Mouse (Mus musculus) kidney, adult 11 months (tissue): ENCODE measurements at regions not wholly inside any gene's neighbourhood (a gene's known extent, or its start where the extent isn't known, plus 50 kb on each side); places are given as distances from the start of the nearest gene placed in this dataset.
A peak's percentile ranks its signal among the peaks of the same experiment; 100 is the strongest.

Experiments used
- DNase-seq: peaks from one replicate; pipeline ENCODE4 v3.0.0; 2022

DNA sequence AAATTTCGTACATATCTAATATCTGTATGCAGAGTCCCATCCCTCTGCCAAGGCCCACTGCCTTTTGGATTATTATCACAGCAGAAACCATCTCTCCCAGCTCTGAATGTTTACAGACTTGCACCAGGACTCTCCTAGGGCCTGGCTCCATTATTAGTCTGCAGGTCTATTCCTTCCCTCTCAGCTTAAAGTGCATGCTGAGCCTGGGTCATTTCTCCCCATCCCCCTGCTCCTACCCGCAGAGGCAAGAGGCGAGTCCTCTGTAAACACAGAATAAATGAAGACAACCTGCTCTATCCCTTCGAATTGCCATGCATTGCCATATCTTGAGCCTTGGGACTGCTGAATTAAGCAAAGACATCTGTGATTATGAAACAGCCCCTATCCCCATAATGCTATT lies 362.6 kb upstream of the Cdh11 start:
- DNase-seq: no peak

DNA sequence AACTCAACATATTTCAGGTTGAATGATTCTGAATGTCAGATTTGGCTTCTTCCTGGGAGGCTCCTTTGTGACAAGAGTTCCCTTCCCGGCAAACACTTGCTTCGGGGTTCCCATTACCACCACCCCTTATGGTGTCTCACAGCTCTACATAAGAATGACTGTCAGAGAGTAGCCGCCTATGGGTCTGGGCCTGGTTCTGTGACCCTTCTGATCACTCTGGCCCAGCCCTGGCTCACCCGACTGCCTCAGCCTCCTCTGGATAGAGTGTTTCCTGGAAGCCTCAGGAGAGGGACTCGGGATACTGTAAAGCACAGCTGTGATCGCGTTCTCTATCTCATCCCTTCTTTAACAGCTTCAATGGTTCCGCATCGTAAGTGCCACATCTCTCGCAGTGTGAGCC lies 363.0 kb upstream of the Cdh11 start:
- no peak for DNase-seq

DNA sequence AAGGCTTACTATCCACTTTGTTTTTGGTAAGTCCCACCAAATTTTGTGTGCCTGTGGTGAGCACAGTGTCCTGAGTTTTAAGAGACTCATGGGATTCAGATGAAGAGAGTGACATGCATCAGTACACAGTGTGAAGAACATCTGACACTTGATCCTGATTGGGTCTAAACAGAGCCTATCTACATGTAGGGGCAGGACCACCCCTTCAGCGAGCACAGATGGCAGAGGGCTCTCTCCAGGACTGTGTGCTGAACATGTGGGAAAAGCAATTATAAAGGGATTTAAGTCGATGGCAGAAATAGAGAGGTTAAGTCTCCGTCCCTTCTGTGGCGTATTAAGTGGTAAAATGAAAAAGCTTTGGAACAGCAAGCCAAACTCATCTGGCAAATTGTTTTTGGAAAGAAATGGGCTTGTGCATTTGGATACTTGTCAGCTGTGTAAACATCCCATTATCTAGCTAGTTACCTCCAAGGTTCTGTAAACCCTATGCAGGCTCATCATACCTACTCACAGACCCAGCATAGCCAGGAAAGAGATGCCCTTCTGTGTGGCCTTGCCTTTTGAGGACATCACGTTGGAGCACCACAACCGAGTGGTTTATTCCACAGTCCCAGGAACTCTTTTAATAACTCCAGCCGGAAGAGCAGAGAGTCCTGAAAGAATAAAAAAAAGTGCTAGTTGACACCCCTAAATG lies 381.3 kb upstream of the Cdh11 start:
- DNase-seq: no peak

DNA sequence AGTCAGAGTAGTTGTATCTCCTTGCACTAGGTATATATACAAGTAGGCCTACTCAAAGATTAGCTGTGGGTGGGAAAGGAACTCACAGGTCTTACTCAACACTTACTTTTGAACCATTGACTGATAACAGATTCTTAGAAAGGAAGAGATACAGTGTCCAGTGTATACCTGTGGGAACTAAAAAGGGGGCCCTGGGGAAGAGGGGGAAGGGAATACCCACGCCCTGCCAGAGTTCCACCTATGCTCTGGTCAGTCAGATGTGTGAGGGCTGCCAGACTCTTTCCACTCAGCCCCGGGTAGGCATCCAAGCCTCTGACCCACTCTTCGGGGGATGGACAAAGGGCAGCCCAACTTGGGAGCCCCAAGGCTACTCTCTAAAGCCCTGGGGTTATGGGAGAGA lies 387.9 kb upstream of the Cdh11 start:
- no peak for DNase-seq

DNA sequence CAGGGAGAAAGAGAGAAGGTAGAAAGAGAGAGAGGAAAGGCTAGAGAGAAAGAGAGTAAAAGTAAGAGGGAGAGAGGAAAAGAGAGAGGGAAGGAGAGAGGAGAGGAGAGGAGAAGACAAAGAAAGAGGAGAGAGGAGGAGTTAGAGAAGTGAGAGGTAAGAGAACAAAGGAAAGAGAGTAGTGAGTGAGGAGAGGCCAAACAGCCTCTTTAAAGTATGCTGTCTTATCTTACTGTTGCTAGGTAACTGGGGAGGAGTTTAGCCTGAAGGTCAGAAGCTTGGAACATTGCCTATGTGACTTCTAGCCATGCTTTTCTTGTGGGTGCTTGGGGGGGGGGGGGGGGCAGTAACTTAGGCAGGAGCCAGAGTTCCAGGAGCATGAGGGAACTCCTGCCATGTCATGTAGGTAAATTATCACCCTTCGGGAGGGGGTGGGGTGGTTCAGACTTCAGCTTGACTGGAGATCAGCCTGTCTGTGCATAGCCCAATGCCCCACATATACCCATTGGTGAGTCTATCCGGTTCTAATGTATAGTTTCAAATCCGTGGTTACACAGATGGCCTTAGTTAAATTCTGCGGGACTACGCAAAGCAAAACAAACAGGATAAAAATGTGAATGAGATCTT lies 388.5 kb upstream of the Cdh11 start:
- DNase-seq: no peak

DNA sequence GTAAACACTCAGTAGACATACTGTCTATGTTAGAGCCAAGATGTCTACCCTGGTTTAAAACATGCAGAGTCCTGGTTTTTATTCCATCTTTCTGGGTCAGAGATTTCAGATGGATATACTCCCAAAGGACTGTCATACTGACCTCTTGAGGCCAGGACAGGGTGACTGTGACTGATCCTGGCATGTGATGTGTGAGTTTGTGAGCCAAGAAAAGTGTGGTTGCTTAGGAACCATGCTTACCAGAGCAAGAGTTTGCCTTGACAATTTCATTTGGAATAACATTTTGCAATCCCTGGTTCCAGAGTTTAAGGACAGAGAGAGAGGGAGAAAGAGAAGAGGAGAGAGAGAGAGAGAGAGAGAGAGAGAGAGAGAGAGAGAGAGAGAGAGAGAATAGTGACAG lies 395.2 kb upstream of the Cdh11 start:
- DNase-seq: peak; percentile 3

DNA sequence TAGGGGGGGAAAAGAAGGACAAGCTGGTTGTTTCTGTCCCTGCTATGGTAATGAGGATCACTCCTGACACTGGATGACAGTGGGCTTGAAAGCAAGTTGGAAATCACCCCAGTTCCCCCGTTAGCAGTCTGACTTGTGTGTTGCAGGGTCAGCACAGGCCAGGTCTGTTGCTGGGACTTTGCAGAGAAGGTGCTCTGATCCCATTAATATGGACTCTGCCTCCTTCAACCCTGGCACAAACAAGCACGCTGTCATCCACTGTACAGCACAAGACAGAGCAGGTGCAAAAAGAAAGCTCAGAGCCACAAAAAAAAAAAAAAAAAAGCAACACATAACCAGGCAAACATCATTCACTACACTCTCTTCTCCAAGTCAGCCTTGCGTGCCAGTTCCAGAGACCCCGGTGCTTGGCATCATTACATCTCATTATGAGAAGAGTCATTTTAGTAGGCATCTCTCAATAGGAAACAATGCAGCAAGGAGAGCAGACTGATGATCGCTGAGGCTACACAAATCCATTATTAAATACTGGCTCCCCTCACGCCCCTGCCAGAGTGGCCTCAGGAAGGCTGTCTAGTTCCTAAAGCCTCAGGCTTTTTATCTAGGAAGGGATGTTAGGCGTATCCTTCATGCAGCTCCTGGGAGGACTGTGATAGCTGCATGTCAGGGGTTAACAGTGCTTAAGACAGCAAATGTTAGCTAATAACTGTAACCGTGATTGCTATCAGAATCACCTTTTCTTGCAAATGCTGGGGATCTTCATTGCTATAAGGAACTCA lies 403.5 kb upstream of the Cdh11 start:
- no peak for DNase-seq

DNA sequence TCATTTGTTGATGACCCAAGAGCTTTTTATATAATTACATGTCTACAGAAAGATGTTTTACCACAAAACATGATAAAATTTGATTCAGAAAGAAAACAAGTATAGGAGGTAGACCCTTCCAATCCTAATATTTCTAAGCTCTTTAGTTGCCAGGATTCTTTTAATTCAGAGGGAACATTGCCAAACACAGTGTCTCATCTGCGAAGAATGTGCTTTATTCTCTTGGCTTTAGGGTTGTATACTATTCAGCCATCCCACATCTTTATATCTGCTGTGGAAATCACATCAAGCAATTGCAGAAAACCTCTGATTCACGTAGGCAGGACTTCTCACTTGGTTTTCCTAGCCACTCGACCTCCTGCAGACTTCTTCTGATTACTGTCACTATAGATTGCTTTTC lies 412.8 kb upstream of the Cdh11 start:
- DNase-seq: no peak

DNA sequence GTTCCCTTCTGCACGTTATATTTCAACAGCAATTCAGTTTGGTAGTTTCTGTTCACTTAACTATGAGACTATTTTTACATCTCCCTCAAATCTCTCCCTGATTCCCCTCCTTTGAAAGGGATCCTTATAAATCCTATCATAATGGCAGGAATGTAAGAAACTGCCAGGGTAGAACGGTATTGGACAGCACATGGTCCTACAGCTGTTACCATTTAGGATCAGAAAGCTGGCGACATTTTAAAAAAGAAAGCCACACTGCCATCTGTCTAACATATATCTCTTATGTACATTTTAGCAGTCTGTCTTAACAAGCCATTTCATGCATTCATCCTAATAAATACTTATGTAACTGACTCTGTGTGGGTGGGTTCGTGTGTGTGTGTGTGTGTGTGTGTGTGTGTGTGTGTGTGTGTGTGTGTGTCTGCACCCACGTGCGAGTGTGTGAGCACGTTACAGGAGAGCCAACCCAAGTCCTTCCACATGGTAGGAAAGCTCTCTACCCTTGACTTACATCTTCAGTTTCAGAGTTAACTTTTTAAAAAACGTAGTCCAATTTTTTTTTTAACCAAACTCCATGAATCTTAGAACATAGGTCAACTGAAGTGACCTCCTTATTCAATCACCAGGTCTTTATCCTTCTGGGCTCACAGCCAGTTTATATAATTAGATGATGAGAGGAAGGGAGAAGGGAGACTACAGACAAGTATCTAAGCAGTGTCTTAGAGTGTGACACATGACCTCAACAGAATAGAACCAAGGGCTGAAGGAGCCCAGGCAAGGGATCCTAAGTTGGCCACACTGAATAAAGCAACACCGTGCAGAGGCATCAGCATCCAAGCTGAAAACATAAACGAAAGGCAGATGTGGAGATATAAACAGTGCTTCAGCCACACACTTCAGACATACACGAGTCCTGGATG lies 414.5 kb upstream of the Cdh11 start:
- no peak for DNase-seq

DNA sequence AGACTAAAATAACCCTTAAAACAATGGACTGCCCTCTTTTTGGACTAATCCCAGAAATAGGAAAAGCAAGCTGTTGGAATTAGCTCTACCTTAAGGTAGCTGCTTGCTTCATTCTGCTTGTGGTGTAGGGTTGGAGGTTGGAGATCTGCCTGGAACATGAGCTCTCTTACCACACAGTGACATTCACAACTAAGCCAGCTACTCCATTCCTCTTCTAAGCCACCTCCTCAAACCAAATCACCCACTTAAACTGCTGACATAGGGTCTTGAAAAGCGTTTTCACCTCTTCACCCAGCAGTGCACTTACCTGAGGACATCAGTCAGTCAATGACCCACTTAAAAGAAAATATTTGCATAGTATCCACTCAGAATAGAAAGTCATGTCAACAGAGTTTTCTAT lies 418.3 kb upstream of the Cdh11 start:
- DNase-seq: no peak

DNA sequence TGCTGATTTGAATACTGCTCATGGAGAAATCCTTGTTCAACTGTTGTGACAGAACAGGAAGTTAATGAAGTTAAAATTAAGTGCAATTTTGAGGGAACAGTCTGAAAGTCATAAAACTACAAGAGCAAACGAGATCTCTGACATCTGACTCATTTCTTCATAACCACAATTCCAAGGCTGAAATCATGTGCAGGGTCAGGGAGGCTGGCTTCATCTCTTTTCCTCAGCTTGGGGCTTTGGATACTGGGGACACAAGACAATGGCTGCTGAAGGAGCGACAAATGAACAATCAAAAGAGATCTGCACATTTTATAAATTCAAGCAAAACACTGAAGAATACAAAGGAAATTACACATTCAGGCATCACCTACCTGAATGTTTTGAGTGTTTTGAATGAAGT lies 429.2 kb upstream of the Cdh11 start:
- DNase-seq: no peak

DNA sequence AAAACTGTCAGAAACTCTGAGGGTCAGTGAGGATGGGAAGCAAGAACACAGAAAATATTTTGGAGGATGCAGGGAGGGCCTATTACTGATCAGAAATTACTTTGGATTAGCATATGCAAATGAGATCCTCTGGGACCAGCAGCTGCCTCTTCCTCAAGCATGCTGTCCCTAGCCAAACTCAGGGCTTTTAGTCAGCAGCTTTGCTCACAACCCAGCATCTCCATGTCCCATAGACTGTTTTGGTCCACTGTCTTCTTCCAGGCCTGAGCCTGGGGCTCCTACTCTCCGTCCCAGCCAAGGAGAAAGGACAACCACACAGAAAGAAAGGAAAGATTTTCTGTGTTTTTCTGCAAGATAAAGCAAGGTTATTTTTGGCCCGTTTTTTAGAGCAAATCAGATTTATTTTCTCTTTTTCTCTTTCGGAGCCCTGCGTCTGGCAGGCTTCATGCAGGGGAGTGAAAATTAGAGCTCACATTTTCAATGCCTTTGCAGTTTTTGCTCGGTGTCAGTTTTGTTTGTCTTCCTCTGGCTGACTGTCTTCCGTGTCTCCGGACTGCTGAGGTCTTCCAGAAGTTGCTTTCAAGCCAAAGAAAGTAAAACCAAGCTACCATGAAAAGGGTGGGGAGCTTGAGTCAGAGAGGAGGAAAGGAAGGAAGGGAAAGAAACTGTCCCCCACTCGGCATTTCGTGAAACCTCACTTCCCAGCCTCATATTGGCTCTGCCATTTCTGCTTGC lies 445.5 kb upstream of the Cdh11 start:
- peak; percentile 2 for DNase-seq

DNA sequence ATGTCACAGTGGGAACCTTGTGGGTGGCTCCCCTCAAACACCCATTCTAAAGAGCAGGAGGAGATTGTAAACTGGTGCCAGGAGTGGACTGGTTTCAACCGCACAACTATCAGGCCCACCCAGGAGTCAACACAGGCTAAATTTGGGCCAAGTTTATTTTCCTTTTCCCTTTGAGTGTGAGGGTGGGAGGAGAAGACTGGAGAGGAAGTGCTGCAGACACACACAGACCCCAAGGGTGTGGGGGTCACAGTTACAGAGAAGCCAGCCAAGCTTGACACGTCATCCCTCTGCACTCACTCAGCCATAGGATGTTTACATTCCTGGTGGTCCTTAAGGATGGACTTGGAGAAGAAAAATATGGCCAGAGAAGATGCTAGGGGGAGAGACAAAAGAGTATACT lies 448.9 kb upstream of the Cdh11 start:
- DNase-seq: peak; percentile 8

DNA sequence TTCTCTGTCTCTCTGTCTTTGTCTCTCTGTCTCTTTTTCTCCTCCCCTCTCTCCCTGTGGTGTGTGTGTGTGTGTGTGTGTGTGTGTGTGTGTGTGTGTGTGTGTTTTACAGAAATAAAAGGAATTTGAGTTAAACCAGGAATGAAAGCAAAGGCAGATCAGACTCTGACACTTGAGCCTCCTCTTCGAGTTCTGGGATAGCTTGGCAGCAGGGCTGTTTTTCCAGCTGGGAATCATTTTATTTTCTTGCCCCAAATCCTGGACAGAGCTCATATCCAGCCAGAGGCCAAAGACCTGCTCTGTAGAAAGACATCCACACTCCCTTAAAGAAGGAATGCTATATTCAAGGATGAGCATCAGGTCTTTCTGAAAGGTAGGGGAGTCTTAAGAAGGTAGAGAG lies 450.2 kb upstream of the Cdh11 start:
- peak; percentile 9 for DNase-seq

DNA sequence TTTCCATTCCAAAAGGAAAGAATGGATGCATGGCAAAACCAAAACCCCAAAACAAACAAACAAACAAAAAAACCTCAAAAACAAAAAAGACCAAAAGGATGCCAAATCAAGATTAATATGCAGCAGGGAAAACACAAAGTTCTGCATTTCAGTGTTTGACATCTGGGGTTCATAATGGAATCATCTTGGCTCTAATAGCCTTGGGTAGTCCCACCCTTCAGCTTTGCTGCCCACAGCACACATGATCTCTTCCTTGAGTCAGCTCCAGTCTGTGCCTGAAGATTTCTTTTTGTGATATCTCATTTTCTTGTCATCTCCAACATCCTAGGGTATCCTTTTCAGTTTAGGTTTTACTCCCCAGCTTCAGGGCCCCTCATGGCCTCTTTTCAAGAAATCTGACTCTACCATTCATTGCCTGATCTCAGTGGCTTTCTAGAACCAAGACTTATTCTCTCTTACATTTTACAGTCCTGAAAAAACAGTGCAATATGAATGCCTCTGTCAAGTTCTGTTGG lies 453.1 kb upstream of the Cdh11 start:
- DNase-seq: no peak

DNA sequence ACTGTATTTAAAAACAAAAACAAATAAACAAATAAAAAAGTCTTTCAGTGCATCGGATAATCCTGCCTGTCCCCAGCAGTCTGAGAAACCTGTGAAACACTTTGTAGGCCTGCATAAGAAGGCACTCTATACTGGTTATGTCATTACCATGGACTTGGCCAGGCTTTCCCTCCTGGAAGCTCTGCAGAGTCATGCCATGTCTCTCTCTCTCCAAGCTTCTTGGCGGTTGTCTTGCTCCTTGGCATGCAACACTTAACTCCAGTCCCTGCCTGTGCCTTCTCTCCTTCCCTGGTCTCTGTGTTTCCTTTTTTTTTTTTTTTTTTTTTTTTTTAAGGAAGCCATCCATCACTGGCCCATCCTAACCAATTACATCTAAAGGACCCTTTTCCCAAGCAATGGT lies 458.7 kb upstream of the Cdh11 start:
- DNase-seq: no peak

DNA sequence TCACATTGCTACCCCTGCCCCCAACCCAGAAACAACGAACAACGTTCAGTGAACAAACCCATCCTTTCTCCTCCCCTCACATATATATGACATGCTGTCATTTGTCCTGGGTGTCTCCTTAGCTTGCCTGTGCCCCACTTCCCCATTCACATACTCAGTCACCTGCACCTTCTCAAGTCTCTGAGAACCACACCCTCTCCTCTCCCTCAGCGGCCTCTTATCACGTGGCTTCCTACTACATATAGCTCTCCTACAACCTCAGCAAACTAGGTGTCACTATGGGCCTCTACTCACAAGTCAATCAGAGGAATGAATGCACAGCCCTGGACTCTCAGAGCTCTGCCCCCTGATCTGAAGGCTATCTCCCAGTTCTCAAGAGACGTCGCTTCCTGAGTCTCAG lies 459.2 kb upstream of the Cdh11 start:
- DNase-seq: no peak

DNA sequence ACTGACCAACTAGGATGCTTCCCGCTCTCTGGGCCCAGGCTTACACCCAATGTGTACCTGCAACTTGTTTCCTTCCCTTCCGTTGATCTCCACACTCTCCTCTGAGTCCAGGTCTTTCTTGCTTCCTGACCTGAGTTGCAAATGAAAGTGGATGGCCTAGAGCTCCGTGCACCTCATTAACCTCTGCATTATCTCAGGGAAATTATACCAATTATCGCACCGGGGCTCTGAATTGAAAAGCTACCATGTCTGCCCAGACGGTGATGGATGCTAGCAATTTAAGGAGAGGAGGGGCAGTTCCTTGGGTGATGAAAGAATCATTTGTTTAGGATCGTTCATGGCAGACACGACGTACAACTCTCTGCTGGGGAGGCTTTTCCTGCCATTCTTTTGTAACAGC lies 460.4 kb upstream of the Cdh11 start:
- no peak for DNase-seq

DNA sequence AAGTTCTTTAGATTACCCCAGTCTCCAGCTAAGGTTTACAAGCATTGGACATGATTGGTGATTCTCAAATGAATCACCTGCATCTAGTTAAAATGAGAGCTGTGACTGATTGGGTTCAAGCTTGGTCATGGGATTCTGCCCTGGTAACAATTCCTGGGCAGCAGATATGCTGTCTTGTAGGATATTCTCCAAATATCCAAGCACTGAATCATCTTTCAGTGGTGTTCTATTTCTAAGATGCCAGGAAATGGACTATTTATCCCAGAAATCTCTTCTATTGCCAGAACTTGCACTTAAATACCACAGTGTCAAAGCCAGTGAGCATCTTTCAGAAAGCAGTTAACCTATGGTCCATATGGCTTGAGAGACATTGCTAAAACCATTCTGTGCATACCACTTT lies 475.8 kb upstream of the Cdh11 start:
- no peak for DNase-seq

DNA sequence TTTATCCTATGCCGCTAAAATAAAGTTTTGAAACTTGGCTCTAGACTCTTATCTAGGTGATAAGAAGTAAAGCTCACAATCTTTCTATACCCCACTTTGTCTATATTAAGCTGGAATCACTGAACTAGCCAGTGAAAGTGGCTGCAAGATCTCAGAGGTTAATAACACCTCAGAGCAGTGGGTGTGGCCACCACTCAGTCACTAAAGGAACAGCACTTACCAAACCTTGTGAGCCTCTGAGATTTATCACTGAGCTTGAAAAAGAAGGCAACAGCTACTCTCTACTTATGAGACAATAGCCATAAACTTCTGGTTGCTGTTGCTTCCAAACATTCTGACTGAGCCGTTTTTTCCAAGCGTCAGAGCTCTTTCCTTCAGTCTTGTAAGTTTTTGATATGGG lies 484.6 kb upstream of the Cdh11 start:
- no peak for DNase-seq

DNA sequence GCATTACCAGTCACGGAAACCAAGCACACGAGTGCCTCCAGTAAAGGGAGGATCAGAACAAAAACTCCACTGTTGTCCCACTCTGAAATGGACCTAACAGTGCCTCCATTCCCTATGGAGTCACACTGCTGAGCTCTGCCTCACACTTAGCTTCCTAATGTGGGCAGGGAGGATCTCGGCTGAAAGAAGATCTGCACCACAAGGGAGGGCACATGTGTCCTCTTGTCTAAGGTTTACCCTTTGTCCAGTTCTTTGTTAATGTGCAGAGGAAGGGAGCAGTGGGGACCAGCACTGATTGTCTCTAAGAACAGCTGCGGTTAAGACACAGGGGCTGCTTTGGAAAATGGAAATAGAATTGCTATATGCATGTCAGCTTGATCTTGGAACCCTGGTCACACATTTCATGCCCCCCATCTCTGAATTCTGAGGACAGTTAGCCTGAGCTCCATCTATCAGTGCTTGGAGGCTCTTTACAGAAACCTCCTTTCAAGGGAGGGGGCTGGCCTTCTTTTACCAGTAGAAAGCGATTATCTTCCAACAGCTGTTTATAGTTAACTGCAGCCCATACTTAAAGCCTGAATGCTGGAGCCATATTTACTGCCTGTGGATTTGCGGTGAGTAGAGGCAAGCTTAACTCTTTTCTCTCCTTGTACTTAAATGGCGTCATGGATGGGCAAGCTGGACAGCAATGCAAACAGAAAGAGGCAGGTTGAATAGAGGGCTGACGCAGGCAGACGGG lies 485.5 kb upstream of the Cdh11 start:
- DNase-seq: no peak
